Mouse (Mus musculus) gastrocnemius, adult 18-20 months (tissue): ENCODE measurements around the gene Ptpra. TPM values are rescaled to one million over a fixed set of nuclear protein-coding genes. Genes with fewer than 3 reads are reported as not detected.
A peak's percentile ranks its signal among the peaks of the same experiment; 100 is the strongest.

ENCODE experiments used
- DNase-seq: peaks from one replicate; pipeline ENCODE4 v3.0.0; 2021; ENCODE audit warnings: low spot score
- long read RNA-seq, 2 experiments: library from polyadenylated mRNA; stranded (forward); transcript quantifications; one replicate each; pipeline ENCODE4 v2.0.0; 2021
- total RNA-seq, 2 experiments: library from RNA; stranded (reverse); gene quantifications; 2 replicates each; pipeline ENCODE4 v1.2.3; 2021

Ptpra gene
- 10 to 100 TPM; 14.8 to 18.9 TPM for total RNA-seq
- long read RNA-seq, experiment 1, full-length matches to known transcripts = 23 of 31 reads
- long read RNA-seq, experiment 1, partial matches to known transcripts = 1 of 31 reads
- long read RNA-seq, experiment 1, other reads (novel, unspliced or antisense) = 7 of 31 reads
- long read RNA-seq, experiment 2, full-length matches to known transcripts = 6 of 14 reads
- long read RNA-seq, experiment 2, partial matches to known transcripts = 1 of 14 reads
- long read RNA-seq, experiment 2, other reads (novel, unspliced or antisense) = 7 of 14 reads

GRCm38 (mm10) chr2:130449794-130450433 is at the start of gene Ptpra:
Gene Ptpra, plus strand, starts transcription at chr2:130450278.
- peak; percentile 91 for DNase-seq

- DNase-seq = no peak
Observed at GRCm38 (mm10) chr2:130401891-130402290, 48.2 kb upstream of the Ptpra start.

GRCm38 (mm10) chr2:130404939-130405338 is 45.1 kb upstream of the Ptpra start, which contains the start of the genes Gm28372 and 1700020A23Rik:
Gene Gm28372, plus strand, starts transcription at chr2:130405239.
Gene 1700020A23Rik, plus strand, starts transcription at chr2:130405259.
- no peak for DNase-seq

GRCm38 (mm10) chr2:130406178-130406577 is 43.9 kb upstream of the Ptpra start, which contains the start of gene Tmem239:
Gene Tmem239, plus strand, starts transcription at chr2:130406478.
- DNase-seq = no peak

GRCm38 (mm10) chr2:130408194-130408593 is 41.9 kb upstream of the Ptpra start:
- no peak for DNase-seq

- DNase-seq = peak; percentile 88
Observed at GRCm38 (mm10) chr2:130411558-130412495, 38.3 kb upstream of the Ptpra start.

- no peak for DNase-seq
Observed at GRCm38 (mm10) chr2:130412775-130413174, 37.3 kb upstream of the Ptpra start.

- no peak for DNase-seq
Observed at GRCm38 (mm10) chr2:130414094-130414856, 35.8 kb upstream of the Ptpra start.

- no peak for DNase-seq
Observed at GRCm38 (mm10) chr2:130421781-130422620, 28.1 kb upstream of the Ptpra start.

- DNase-seq = peak; percentile 66
Observed at GRCm38 (mm10) chr2:130423397-130424125, 26.5 kb upstream of the Ptpra start.

GRCm38 (mm10) chr2:130424126-130424853 is 25.8 kb upstream of the Ptpra start, which contains the start of the genes Vps16 and Pced1a:
Gene Vps16, plus strand, starts transcription at chr2:130424339.
Gene Pced1a, minus strand, starts transcription at chr2:130424701.
- DNase-seq = peak; percentile 92

- DNase-seq = no peak
Observed at GRCm38 (mm10) chr2:130425112-130425511, 25.0 kb upstream of the Ptpra start.

GRCm38 (mm10) chr2:130429851-130430250 is 20.2 kb upstream of the Ptpra start:
- DNase-seq = no peak

GRCm38 (mm10) chr2:130430484-130430883 is 19.6 kb upstream of the Ptpra start:
- no peak for DNase-seq

- DNase-seq = no peak
Observed at GRCm38 (mm10) chr2:130432157-130432556, 17.9 kb upstream of the Ptpra start.

GRCm38 (mm10) chr2:130433152-130433551 is 16.9 kb upstream of the Ptpra start:
- DNase-seq = peak; percentile 48

GRCm38 (mm10) chr2:130436769-130437168 is 13.3 kb upstream of the Ptpra start:
- DNase-seq = no peak

GRCm38 (mm10) chr2:130438861-130439260 is 11.2 kb upstream of the Ptpra start:
- no peak for DNase-seq
